Mouse (Mus musculus) C2C12 (cell line): ENCODE data around the gene Gm11444.

Experiments
- CEBPB ChIP-seq: IDR thresholded peaks from one replicate; pipeline ENCODE4 v1.6.1; 2011; ENCODE audit warnings: low read depth, mild to moderate bottlenecking, control low read depth, moderate library complexity
- CTCF ChIP-seq: IDR thresholded peaks from one replicate; pipeline ENCODE4 v1.5.1; 2011; ENCODE audit not compliant: control insufficient read depth, insufficient read depth, insufficient read length
- FOSL1 ChIP-seq: IDR thresholded peaks from one replicate; pipeline ENCODE4 v1.8.0; 2011; ENCODE audit warnings: mild to moderate bottlenecking, low read length; ENCODE audit not compliant: poor library complexity, insufficient read depth, severe bottlenecking
- MYOD1 ChIP-seq: IDR thresholded peaks from one replicate; pipeline ENCODE4 v1.6.1; 2011; ENCODE audit warnings: low read depth; ENCODE audit not compliant: control insufficient read depth, insufficient read length
- USF1 ChIP-seq: IDR thresholded peaks from one replicate; pipeline ENCODE4 v1.6.1; 2011; ENCODE audit warnings: low read depth, mild to moderate bottlenecking, control low read depth, moderate library complexity

- TF ChIP-seq USF1 (no peak), MYOD1 (no peak), CTCF (no peak), CEBPB (no peak), FOSL1 (no peak)
Measured at GRCm38 (mm10) chr11:85840031-85840802, 9.9 kb downstream of the Gm11444 start.
